In genomic region chr1:53384085-53384688, GRCm38 (mm10) we compare ENCODE assay signal across 23 mouse cellular contexts. TPM values are rescaled to one million over a fixed set of nuclear protein-coding genes. Genes with fewer than 3 reads are reported as not detected.
"Had no signal": no experiment of that assay in that cellular context is flagged by ENCODE, and none has a peak within 500 bp of the region (broad histone marks: within the 10 kb centered on the region; RNA-seq: fewer than 3 reads in every experiment).

No protein-coding gene starts in this region.

- H3K36me3 ChIP-seq: limb, embryonic 15.5 days; liver, embryonic 12.5 days; midbrain, embryonic 12.5 days; neural tube, embryonic 13.5 days; stomach, embryonic 15.5 days had no signal

- H3K4me1 ChIP-seq: limb, embryonic 15.5 days; liver, embryonic 12.5 days; megakaryocyte, embryonic 14.5 days; midbrain, embryonic 12.5 days; neural tube, embryonic 13.5 days; stomach, embryonic 15.5 days had no signal

- H3K9me3 ChIP-seq: limb, embryonic 15.5 days; neural tube, embryonic 13.5 days; stomach, embryonic 15.5 days had no signal

- H3K9ac ChIP-seq: limb, embryonic 15.5 days; liver, embryonic 12.5 days; lung, embryonic 14.5 days; midbrain, embryonic 12.5 days; neural tube, embryonic 13.5 days; stomach, embryonic 15.5 days had no signal

- H3K27ac ChIP-seq: left cerebral cortex, adult 2 months; limb, embryonic 15.5 days; liver, embryonic 12.5 days; midbrain, embryonic 12.5 days; neural tube, embryonic 13.5 days; stomach, embryonic 15.5 days had no signal

- ATAC-seq: liver, embryonic 12.5 days; midbrain, embryonic 16.5 days had no signal

- DNase-seq: kidney, postnatal 10 days; lung, embryonic 14.5 days; lung, postnatal 10 days; lung, postnatal 4 days; right cerebral cortex, postnatal 14 days; thymus, adult 2 months; thymus, postnatal 25 days had no signal

- H3K4me2 ChIP-seq: limb, embryonic 15.5 days; liver, embryonic 12.5 days; lung, embryonic 14.5 days; midbrain, embryonic 12.5 days; neural tube, embryonic 13.5 days; stomach, embryonic 15.5 days had no signal

- H3K4me3 ChIP-seq: left cerebral cortex, adult 2 months; limb, embryonic 15.5 days; liver, embryonic 12.5 days; megakaryocyte, embryonic 14.5 days; midbrain, embryonic 12.5 days; neural tube, embryonic 13.5 days; stomach, embryonic 15.5 days had no signal

- H3K27me3 ChIP-seq: limb, embryonic 15.5 days; liver, embryonic 12.5 days; megakaryocyte, embryonic 14.5 days; midbrain, embryonic 12.5 days; neural tube, embryonic 13.5 days; stomach, embryonic 15.5 days had no signal

RNA-seq across cellular contexts. Expression of gene Gm28551, which starts 31.7 kb away (rescaled TPM):
- total RNA-seq: layer of hippocampus, postnatal 25 days had no signal
- polyA plus RNA-seq: large intestine, adult 2 months; spleen, adult 2 months; testis, adult 2 months; thymus, adult 2 months had no signal

RNA-seq across cellular contexts. Expression of gene Asdurf, which starts 31.8 kb away (rescaled TPM):
- total RNA-seq: left cerebral cortex, postnatal 14 days had no signal
- polyA plus RNA-seq: kidney, embryonic 14.5 days; large intestine, adult 2 months; limb, embryonic 15.5 days; liver, embryonic 12.5 days; liver, embryonic 16.5 days; midbrain, embryonic 12.5 days; midbrain, embryonic 16.5 days; spleen, adult 2 months; testis, adult 2 months; thymus, adult 2 months; urinary bladder, adult 2 months had no signal
